Mouse (Mus musculus) ZHBTc4 (cell line): ENCODE results near the gene Golt1b.

Source experiments
- DNase-seq: peaks from one replicate; pipeline ENCODE4 v3.0.0-alpha.2; 2011; ENCODE audit warnings: low read depth, low spot score

Golt1b gene

DNA sequence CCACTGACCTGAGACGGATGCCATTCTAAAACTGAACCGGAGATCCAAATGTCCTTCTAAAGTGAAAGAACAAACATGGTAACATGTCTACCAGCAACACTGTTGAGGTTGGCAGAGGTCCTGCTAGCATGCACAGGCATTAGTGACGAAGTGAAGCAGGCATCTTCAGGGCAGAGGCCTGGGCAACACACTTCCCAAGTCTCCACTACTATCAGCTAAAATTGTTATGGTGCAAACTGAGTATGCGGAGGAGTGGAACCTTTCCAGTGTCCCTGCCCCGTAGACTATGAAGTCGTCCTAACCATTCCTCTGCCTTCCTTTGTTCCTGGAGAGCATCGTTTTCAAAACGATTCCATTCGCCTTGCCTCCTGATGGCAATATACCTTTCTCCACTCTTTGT, 2.5 kb upstream of the Golt1b start:
- DNase-seq = no peak

GRCm38 (mm10) chr6:142386285-142387010, 573 bp upstream of the Golt1b start:
- DNase-seq = no peak

GRCm38 (mm10) chr6:142387755-142388271, 792 bp downstream of the Golt1b start:
- DNase-seq = no peak

- no peak for DNase-seq
Measured at GRCm38 (mm10) chr6:142389101-142389500, 2.1 kb downstream of the Golt1b start.

DNA sequence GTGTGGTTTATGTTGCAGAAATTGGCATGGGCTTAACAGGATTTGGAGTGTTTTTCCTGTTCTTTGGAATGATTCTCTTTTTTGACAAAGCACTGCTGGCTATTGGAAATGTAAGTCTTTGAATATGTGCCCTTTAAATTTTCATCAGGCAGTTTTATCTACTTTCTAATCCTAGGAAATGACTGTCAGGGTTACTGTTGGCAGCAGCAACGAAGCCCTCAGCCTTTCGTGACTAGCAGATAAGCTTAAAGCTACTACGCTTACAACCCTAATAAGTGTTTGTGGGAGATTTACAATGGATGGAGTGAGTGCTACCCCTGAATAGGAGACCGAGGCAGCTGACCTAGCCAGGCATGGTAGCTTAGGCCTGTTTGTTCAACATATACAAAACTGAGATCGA, 5.3 kb downstream of the Golt1b start:
- no peak for DNase-seq

- DNase-seq = no peak
Measured at GRCm38 (mm10) chr6:142394669-142395068, 7.6 kb downstream of the Golt1b start.

DNA sequence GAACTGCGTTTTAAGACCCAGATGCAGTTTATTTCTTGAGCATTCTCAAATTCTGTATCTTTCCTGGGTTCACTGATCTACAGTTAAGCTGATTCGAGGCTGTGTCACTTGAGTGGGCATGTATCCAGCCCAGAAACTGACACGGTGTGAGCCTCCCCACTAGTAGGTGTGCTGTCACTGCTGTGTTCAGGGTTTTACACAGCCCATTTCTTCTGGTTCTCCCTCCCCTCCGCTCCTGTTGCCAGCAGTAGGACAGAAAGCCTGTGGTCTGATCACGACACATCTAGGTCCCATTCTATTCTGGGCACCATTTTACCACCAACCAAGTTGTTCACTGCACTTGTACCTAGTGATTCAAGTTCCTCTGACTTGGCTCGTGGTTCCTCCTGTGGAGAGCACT, 8.7 kb downstream of the Golt1b start:
- no peak for DNase-seq

GRCm38 (mm10) chr6:142411140-142411539, 24.1 kb downstream of the Golt1b start:
- no peak for DNase-seq

DNA sequence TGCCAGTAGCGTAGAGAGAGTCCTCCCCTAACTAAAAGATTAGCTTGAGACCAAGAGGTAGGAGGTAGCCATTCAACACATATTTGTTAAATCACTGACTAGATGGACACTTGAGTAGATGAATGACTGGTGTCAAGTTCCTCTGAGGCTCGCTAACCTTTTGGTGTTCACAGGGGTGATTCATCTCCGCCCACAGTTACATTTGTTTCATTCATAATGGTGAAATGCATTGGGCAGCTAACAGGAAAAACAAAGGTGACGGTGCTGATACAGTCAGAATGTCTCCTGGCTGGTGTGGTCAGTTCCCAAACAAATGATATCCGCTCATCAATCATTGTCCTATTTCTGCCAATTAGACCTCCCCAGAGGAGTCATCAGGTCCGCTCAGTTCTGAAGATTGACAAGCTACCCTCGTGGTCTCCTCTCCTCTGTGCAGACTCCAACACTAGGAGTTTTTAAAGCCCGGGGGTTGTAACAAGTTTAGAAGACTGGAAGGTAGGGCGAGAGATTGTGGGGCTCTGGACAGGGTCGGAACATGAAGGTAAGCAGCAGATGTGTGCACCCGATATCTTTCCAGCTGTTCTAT, 26.0 kb downstream of the Golt1b start, which contains the start of gene Spx:
Gene Spx (plus strand): TSS at position 536 of the 586 bp plus-strand sequence.
- no peak for DNase-seq

GRCm38 (mm10) chr6:142413845-142414244, 26.8 kb downstream of the Golt1b start:
- no peak for DNase-seq

DNA sequence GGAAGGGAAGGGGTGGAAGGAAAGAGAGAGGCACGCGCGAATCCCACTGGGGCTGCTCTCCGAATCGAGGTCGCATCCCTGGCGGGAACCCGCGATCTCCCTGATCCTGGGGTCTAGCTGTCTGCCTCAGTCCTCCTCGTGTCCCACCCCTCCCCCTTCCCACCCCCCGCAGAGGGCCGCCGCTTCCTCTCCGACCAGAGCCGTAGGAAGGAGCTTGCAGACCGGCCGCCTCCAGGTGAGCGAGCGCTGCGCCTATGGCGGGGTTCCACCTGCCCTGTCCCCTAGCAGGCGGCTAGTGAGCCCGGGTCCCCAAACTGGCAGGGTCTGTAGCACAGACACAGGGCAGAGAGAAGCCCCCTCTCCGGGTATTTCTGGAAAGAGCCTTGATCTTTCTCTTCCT, 27.6 kb downstream of the Golt1b start:
- peak; percentile 41 for DNase-seq

GRCm38 (mm10) chr6:142424976-142425375, 38.0 kb downstream of the Golt1b start:
- DNase-seq = no peak

- DNase-seq = no peak
Measured at GRCm38 (mm10) chr6:142429072-142429471, 42.1 kb downstream of the Golt1b start.

GRCm38 (mm10) chr6:142451381-142451780, 64.4 kb downstream of the Golt1b start:
- DNase-seq = no peak

DNA sequence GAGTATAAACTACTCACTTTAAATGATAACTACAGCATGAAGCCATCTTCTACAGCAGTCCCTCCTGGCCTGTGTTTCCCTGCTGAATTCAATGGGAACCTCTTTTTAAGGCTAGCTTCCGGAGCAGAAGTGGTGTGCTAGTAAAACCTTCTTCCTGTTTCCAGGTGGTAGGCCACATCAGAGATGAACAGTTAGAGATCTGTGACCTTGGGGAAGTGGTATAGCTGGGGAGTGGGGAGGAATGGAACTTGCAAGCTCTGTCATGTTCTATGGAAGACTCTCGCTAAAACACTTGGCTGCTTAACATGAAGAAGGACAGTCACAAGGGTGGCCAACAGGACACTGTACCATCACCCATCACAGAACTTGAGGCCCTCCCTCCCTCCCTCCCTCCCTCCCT, 66.3 kb downstream of the Golt1b start:
- no peak for DNase-seq
